Mouse (Mus musculus): Measurements from ENCODE around the gene Leprot. TPM values are rescaled to one million over a fixed set of nuclear protein-coding genes. Genes with fewer than 3 reads are reported as not detected.

Leprot gene
- total and polyA plus RNA-seq, 3 experiments = 24.2 to 37.9 (median 30.2) TPM

GRCm38 (mm10) chr4:101621241-101621640, 26.3 kb upstream of the Leprot start:
- TF ChIP-seq POLR2A (IDR thresholded peaks at IDR 0.05; ENCODE audit: insufficient read depth, low read depth, low read length) (no peak), EP300 (IDR thresholded peaks at IDR 0.05; ENCODE audit: insufficient read depth, low read depth, low read length) (no peak), CTCF (IDR thresholded peaks at IDR 0.05) (no peak)
- Histone ChIP-seq H3K36me3 (ENCODE audit: control insufficient read depth, insufficient read depth, low read length) (no peaks in the 10 kb centered on the region), H3K4me3 (no peak overlapping the region), H3K27me3 (ENCODE audit: control insufficient read depth, insufficient read depth, low read length) (no peaks in the 10 kb centered on the region), H3K79me2 (replicated peaks; ENCODE audit: control insufficient read depth, insufficient read depth, low read length) (no peaks in the 10 kb centered on the region), H3K27ac (no peak overlapping the region), H3K9ac (ENCODE audit: low read depth, low read length) (no peak overlapping the region), H3K4me1 (ENCODE audit: control insufficient read depth, insufficient read depth, low read length) (no peaks in the 10 kb centered on the region)
- 79% methylated on average over 5 of the region's 5 CpGs for WGBS
- intact Hi-C loops (cut with DNase I) = no loop called here
- no peak for DNase-seq

- no peak overlapping the region for H3K27ac ChIP-seq
- intact Hi-C loops (cut with DNase I) = no loop called here
Measured at GRCm38 (mm10) chr4:101625278-101625677, 22.2 kb upstream of the Leprot start.

GRCm38 (mm10) chr4:101635596-101635995, 11.9 kb upstream of the Leprot start:
- H3K9ac ChIP-seq (ENCODE audit: low read depth, low read length) = no peak overlapping the region
- H3K4me1 ChIP-seq (ENCODE audit: control insufficient read depth, insufficient read depth, low read length) = no peaks in the 10 kb centered on the region
- no peaks in the 10 kb centered on the region for H3K79me2 ChIP-seq (replicated peaks; ENCODE audit: control insufficient read depth, insufficient read depth, low read length)
- DNase-seq = no peak
- no peak overlapping the region for H3K4me3 ChIP-seq
- H3K27me3 ChIP-seq (ENCODE audit: control insufficient read depth, insufficient read depth, low read length) = no peaks in the 10 kb centered on the region
- intact Hi-C loops (cut with DNase I) = no loop called here
- TF ChIP-seq CTCF (IDR thresholded peaks at IDR 0.05) (no peak), POLR2A (IDR thresholded peaks at IDR 0.05; ENCODE audit: insufficient read depth, low read depth, low read length) (no peak)
- WGBS = 36% methylated on average over 2 of the region's 2 CpGs
- H3K36me3 ChIP-seq (ENCODE audit: control insufficient read depth, insufficient read depth, low read length) = no peaks in the 10 kb centered on the region
- H3K27ac ChIP-seq = no peak overlapping the region

More at GRCm38 (mm10) chr4:101625278-101625677, 22.2 kb upstream of the Leprot start:
- Histone ChIP-seq H3K36me3 (ENCODE audit: control insufficient read depth, insufficient read depth, low read length) (no peaks in the 10 kb centered on the region), H3K4me3 (no peak overlapping the region), H3K4me1 (ENCODE audit: control insufficient read depth, insufficient read depth, low read length) (no peaks in the 10 kb centered on the region), H3K27me3 (ENCODE audit: control insufficient read depth, insufficient read depth, low read length) (no peaks in the 10 kb centered on the region), H3K9ac (ENCODE audit: low read depth, low read length) (no peak overlapping the region), H3K79me2 (replicated peaks; ENCODE audit: control insufficient read depth, insufficient read depth, low read length) (no peaks in the 10 kb centered on the region)
- 80% methylated on average over 5 of the region's 5 CpGs for WGBS
- no peak for DNase-seq
- TF ChIP-seq POLR2A (IDR thresholded peaks at IDR 0.05; ENCODE audit: insufficient read depth, low read depth, low read length) (no peak), EP300 (IDR thresholded peaks at IDR 0.05; ENCODE audit: insufficient read depth, low read depth, low read length) (no peak), CTCF (IDR thresholded peaks at IDR 0.05) (no peak)

- H3K79me2 ChIP-seq (replicated peaks; ENCODE audit: control insufficient read depth, insufficient read depth, low read length) = no peaks in the 10 kb centered on the region
- no peak for DNase-seq
- no peaks in the 10 kb centered on the region for H3K27me3 ChIP-seq (ENCODE audit: control insufficient read depth, insufficient read depth, low read length)
- WGBS = 83% methylated on average over 1 of the region's 1 CpGs
- H3K4me1 ChIP-seq (ENCODE audit: control insufficient read depth, insufficient read depth, low read length) = no peaks in the 10 kb centered on the region
- TF ChIP-seq CTCF (IDR thresholded peaks at IDR 0.05) = no peak
- no peak for TF ChIP-seq POLR2A (IDR thresholded peaks at IDR 0.05; ENCODE audit: insufficient read depth, low read depth, low read length)
- TF ChIP-seq EP300 (IDR thresholded peaks at IDR 0.05; ENCODE audit: insufficient read depth, low read depth, low read length) = no peak
- H3K27ac ChIP-seq = no peak overlapping the region
- intact Hi-C loops (cut with DNase I) = no loop called here
- H3K36me3 ChIP-seq (ENCODE audit: control insufficient read depth, insufficient read depth, low read length) = no peaks in the 10 kb centered on the region
- no peak overlapping the region for H3K4me3 ChIP-seq
- no peak overlapping the region for H3K9ac ChIP-seq (ENCODE audit: low read depth, low read length)
Measured at GRCm38 (mm10) chr4:101637472-101637871, 10.0 kb upstream of the Leprot start.

GRCm38 (mm10) chr4:101640631-101641030, 6.9 kb upstream of the Leprot start:
- Histone ChIP-seq H3K4me1 (ENCODE audit: control insufficient read depth, insufficient read depth, low read length) (no peaks in the 10 kb centered on the region), H3K79me2 (replicated peaks; ENCODE audit: control insufficient read depth, insufficient read depth, low read length) (no peaks in the 10 kb centered on the region), H3K9ac (ENCODE audit: low read depth, low read length) (no peak overlapping the region), H3K4me3 (no peak overlapping the region), H3K27me3 (ENCODE audit: control insufficient read depth, insufficient read depth, low read length) (no peaks in the 10 kb centered on the region), H3K27ac (no peak overlapping the region), H3K36me3 (ENCODE audit: control insufficient read depth, insufficient read depth, low read length) (no peaks in the 10 kb centered on the region)
- no peak for TF ChIP-seq EP300 (IDR thresholded peaks at IDR 0.05; ENCODE audit: insufficient read depth, low read depth, low read length)
- TF ChIP-seq CTCF (IDR thresholded peaks at IDR 0.05) = no peak
- TF ChIP-seq POLR2A (IDR thresholded peaks at IDR 0.05; ENCODE audit: insufficient read depth, low read depth, low read length) = no peak
- intact Hi-C loops (cut with DNase I) = loop anchor here (10.0 kb wide), 1 partner anchor 376 kb away; the partner anchor contains the start of gene Jak1
- DNase-seq = no peak
- WGBS = 68% methylated on average over 5 of the region's 5 CpGs

- no peak for TF ChIP-seq POLR2A (IDR thresholded peaks at IDR 0.05; ENCODE audit: insufficient read depth, low read depth, low read length)
- no peak for TF ChIP-seq EP300 (IDR thresholded peaks at IDR 0.05; ENCODE audit: insufficient read depth, low read depth, low read length)
- TF ChIP-seq CTCF (IDR thresholded peaks at IDR 0.05) = peak; percentile 15; the same call in 1 of the 2 replicates
Measured at GRCm38 (mm10) chr4:101642708-101643107, 4.8 kb upstream of the Leprot start.

More at GRCm38 (mm10) chr4:101642708-101643107, 4.8 kb upstream of the Leprot start:
- H3K4me3 ChIP-seq = no peak overlapping the region
- H3K9ac ChIP-seq (ENCODE audit: low read depth, low read length) = no peak overlapping the region
- H3K4me1 ChIP-seq (ENCODE audit: control insufficient read depth, insufficient read depth, low read length) = no peaks in the 10 kb centered on the region
- no peaks in the 10 kb centered on the region for H3K36me3 ChIP-seq (ENCODE audit: control insufficient read depth, insufficient read depth, low read length)
- no peaks in the 10 kb centered on the region for H3K27me3 ChIP-seq (ENCODE audit: control insufficient read depth, insufficient read depth, low read length)
- no peak for DNase-seq
- WGBS = 81% methylated on average over 6 of the region's 6 CpGs
- H3K27ac ChIP-seq = no peak overlapping the region
- intact Hi-C loops (cut with DNase I) = loop anchor here (10.0 kb wide), 1 partner anchor 378 kb away; the partner anchor contains the start of gene Jak1
- no peaks in the 10 kb centered on the region for H3K79me2 ChIP-seq (replicated peaks; ENCODE audit: control insufficient read depth, insufficient read depth, low read length)

All from heart, adult 2 months (tissue).